Mouse (Mus musculus) ES-Bruce4 (cell line): ENCODE results near the gene Rasgrp1.

Experiments used
- CTCF ChIP-seq: IDR thresholded peaks from one replicate; pipeline ENCODE4 v1.8.1; 2011; ENCODE audit warnings: low read depth, low read length
- EP300 ChIP-seq: IDR thresholded peaks from 2 replicates; pipeline ENCODE4 v1.6.1; 2011; ENCODE audit warnings: low read depth, low read length; ENCODE audit not compliant: insufficient read depth
- POLR2A ChIP-seq: IDR thresholded peaks from one replicate; pipeline ENCODE4 v1.8.1; 2011; ENCODE audit warnings: low read length; ENCODE audit not compliant: insufficient read depth

GRCm38 (mm10) chr2:117388121-117388520, 45.3 kb upstream of the Rasgrp1 start:
- TF ChIP-seq CTCF (no peak), POLR2A (no peak), EP300 (no peak)
